Mouse (Mus musculus) right cerebral cortex, postnatal 25 days (tissue): ENCODE results near the gene Brcc3.

Experiments used
- DNase-seq: peaks from one replicate; pipeline ENCODE4 v3.0.0; 2022

Gene Brcc3

DNA sequence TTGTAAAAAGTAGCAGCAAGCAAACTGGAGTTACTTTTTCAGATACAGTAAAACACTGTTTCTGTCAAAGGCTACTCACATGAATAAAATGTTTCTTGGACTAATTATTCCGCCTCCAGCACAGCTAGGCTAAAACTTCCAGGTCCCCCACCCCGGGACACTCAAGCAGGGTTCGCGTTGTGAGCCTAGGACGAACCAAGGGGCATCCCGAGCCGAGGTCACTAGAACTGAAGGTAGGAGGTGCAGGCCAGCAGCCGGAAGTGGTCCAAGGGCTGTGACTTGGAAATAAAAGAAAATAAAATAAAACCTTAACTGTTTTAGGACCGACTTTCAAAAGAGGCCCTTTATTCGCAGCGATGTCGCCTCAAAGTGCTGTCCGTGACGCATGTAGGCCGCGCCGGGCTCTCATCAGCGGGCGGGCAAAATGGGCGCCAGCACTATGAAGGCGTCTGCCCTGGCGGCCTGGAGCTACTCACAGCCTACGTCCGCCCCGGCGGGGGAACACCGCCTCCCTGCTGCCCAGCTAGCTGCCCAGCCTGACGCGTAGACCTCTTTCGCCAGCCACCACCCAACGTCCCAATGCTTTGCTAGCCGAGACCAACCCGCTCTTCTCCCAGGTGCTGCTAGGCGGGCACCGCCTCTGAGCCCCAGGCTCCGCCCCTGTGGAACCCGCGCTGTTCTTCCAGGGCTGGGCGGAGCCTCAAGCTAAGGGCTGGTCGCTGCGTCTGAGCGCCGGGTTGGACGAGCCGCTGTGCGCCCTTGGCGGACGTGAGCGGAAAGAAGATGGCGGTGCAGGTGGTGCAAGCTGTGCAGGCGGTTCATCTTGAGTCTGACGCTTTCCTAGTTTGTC lies at the start of gene Brcc3, which contains the start of the genes Cmc4 and Mtcp1:
TSS of gene Brcc3 (plus strand) at position 693 of the 850 bp plus-strand sequence.
TSS of gene Cmc4 (minus strand) at position 649 of the 850 bp plus-strand sequence.
TSS of gene Mtcp1 (minus strand) at position 653 of the 850 bp plus-strand sequence.
- DNase-seq = peak; percentile 85

GRCm38 (mm10) chrX:75370197-75370596 lies 46.2 kb upstream of the Brcc3 start:
- no peak for DNase-seq

- DNase-seq = no peak
Observed at GRCm38 (mm10) chrX:75372666-75373425, 43.6 kb upstream of the Brcc3 start.

- no peak for DNase-seq
Observed at GRCm38 (mm10) chrX:75376815-75377214, 39.6 kb upstream of the Brcc3 start.

DNA sequence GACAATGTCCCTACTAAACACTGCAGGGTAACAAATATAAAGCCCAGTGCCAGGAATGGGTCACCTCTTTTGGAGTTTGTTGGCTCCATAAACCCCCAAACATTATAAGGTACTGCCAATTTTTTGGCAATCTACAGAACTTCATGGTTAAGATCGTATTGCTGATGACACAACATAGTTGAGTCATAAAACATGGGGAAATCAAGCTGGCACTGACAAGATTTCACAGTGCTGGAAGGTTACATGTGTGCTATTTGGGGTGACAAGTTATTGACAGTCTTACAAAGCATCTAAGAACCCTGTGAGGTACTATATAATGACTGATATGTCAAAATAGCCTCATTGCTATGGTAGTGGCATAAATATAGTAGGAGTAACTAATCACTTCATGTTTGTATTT lies 35.3 kb upstream of the Brcc3 start:
- DNase-seq = no peak

DNA sequence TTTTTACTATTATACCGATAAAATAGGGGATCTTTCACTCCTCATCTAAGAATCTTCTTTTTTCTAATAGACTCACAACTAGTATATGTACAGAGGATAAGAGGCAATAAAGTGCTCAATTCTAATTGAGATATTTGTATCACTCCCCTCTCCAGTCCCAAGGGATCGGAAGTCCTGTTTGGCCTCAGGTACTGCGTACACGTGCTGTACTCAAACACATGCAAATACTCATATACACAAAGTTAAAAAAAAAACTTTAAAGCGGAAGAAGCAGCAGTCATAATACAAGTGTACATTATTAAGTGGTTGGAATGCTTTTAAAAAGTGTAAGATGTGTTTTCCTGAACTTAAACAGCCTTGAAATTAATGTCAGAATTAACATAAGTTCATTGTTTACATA lies 34.7 kb upstream of the Brcc3 start:
- DNase-seq = no peak

- DNase-seq = peak; percentile 58
Observed at GRCm38 (mm10) chrX:75382195-75382771, 34.1 kb upstream of the Brcc3 start, which contains the start of the genes Fundc2 and F8. Gene Fundc2, plus strand, starts transcription at chrX:75382399. Gene F8, minus strand, starts transcription at chrX:75382615.

- DNase-seq = no peak
Observed at GRCm38 (mm10) chrX:75399471-75399870, 17.0 kb upstream of the Brcc3 start.

GRCm38 (mm10) chrX:75402668-75403067 lies 13.8 kb upstream of the Brcc3 start:
- no peak for DNase-seq

GRCm38 (mm10) chrX:75403350-75403749 lies 13.1 kb upstream of the Brcc3 start:
- DNase-seq = no peak

- no peak for DNase-seq
Observed at GRCm38 (mm10) chrX:75409711-75410110, 6.7 kb upstream of the Brcc3 start.

DNA sequence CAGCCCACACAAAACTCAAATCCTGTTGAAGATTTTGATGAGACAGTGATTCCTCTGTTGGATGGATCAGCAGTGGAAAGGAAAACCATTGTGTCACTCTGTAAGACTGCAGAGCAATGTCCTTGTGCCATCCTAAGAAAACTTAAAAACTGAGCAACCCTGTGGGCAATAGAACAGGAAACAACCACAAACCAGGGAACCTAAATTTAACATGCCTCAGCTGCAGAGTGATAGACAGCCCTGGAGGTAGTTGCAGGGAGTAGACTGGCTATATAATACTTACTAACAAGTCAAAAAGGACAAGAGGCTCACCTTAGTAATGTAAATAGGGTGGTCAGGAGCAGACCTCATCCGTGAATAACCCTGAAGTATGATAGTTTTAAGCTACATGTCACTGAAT lies 38.2 kb downstream of the Brcc3 start:
- no peak for DNase-seq

- DNase-seq = peak; percentile 58
Observed at GRCm38 (mm10) chrX:75475182-75475644, 58.8 kb downstream of the Brcc3 start.

GRCm38 (mm10) chrX:75489886-75490285 lies 73.5 kb downstream of the Brcc3 start:
- DNase-seq = no peak
